8 mouse cellular contexts compared by ENCODE assay signal in genomic region chr10:95940901-95941767, GRCm38 (mm10). TPM values are rescaled to one million over a fixed set of nuclear protein-coding genes. Genes with fewer than 3 reads are reported as not detected.
A peak's percentile ranks its signal among the peaks of the same experiment; 100 is the strongest.
DNase-seq lines count a peak whose midpoint lies in the region; ATAC-seq and TF ChIP-seq lines count a peak whose summit lies in the region.

No protein-coding gene starts in this region.

- H3K27me3 ChIP-seq in heart, embryonic 12.5 days (replicated peaks) = no peaks in the 10 kb centered on the region
- no peaks in the 10 kb centered on the region for H3K27me3 ChIP-seq in heart, embryonic 16.5 days (ENCODE audit: control insufficient read depth, insufficient read depth, low read length)
- H3K27me3 ChIP-seq in liver, postnatal 0 days (ENCODE audit: insufficient read depth, low read length) = no peaks in the 10 kb centered on the region
- H3K27me3 ChIP-seq in stomach, embryonic 14.5 days (ENCODE audit: control insufficient read depth, insufficient read depth, low read length) = no peaks in the 10 kb centered on the region

- H3K9ac ChIP-seq in heart, embryonic 12.5 days = peak overlapping the region; percentile 91
- H3K9ac ChIP-seq in heart, embryonic 16.5 days (ENCODE audit: low read length) = peak overlapping the region; percentile 95
- H3K9ac ChIP-seq in liver, postnatal 0 days (replicated peaks) = peak overlapping the region; percentile 91
- H3K9ac ChIP-seq in stomach, embryonic 14.5 days (replicated peaks; ENCODE audit: low read depth, low read length) = peak overlapping the region; percentile 78

- TF ChIP-seq EP300 in liver, postnatal 0 days (IDR thresholded peaks at IDR 0.05; ENCODE audit: low read depth) = no peak

- peak overlapping the region; percentile 89 for H3K4me3 ChIP-seq in heart, embryonic 12.5 days
- peak overlapping the region; percentile 98 for H3K4me3 ChIP-seq in brown adipose tissue, adult 24 weeks (ENCODE audit: insufficient read depth, low read depth, low read length)
- peak overlapping the region; percentile 94 for H3K4me3 ChIP-seq in heart, embryonic 16.5 days (ENCODE audit: low read length)
- H3K4me3 ChIP-seq in liver, postnatal 0 days (ENCODE audit: low read depth, low read length) = peak overlapping the region; percentile 87
- peak overlapping the region; percentile 87 for H3K4me3 ChIP-seq in stomach, embryonic 14.5 days (ENCODE audit: low read depth, low read length)

- H3K4me2 ChIP-seq in heart, embryonic 12.5 days = peak overlapping the region; percentile 76
- peak overlapping the region; percentile 63 for H3K4me2 ChIP-seq in heart, embryonic 16.5 days (ENCODE audit: low read depth, low read length)
- peak overlapping the region; percentile 92 for H3K4me2 ChIP-seq in liver, postnatal 0 days (ENCODE audit: low read depth, low read length)
- peak overlapping the region; percentile 57 for H3K4me2 ChIP-seq in stomach, embryonic 14.5 days (replicated peaks; ENCODE audit: low read depth, low read length)

- no peaks in the 10 kb centered on the region; the same call in 1 of the 2 replicates for H3K36me3 ChIP-seq in heart, embryonic 12.5 days
- H3K36me3 ChIP-seq in heart, embryonic 16.5 days (ENCODE audit: control insufficient read depth, insufficient read depth) = no peaks in the 10 kb centered on the region
- no peaks in the 10 kb centered on the region for H3K36me3 ChIP-seq in liver, postnatal 0 days (replicated peaks; ENCODE audit: insufficient read depth, low read length)
- no peaks in the 10 kb centered on the region for H3K36me3 ChIP-seq in stomach, embryonic 14.5 days (ENCODE audit: control insufficient read depth, insufficient read depth, low read length)

- peak overlapping the region; percentile 95 for H3K27ac ChIP-seq in heart, embryonic 12.5 days (ENCODE audit: poor library complexity, severe bottlenecking)
- peak overlapping the region; percentile 58; the same call in 1 of the 2 replicates for H3K27ac ChIP-seq in brown adipose tissue, adult 24 weeks (replicated peaks; ENCODE audit: low read depth, low read length)
- peak overlapping the region; percentile 98 for H3K27ac ChIP-seq in heart, embryonic 16.5 days (ENCODE audit: low read length)
- peak overlapping the region; percentile 96 for H3K27ac ChIP-seq in liver, postnatal 0 days (ENCODE audit: low read depth)
- H3K27ac ChIP-seq in stomach, embryonic 14.5 days (ENCODE audit: low read length) = peak overlapping the region; percentile 91

- peak; percentile 89 for ATAC-seq in heart, embryonic 12.5 days (ENCODE audit: insufficient number of reproducible peaks, low FRiP score)
- peak; percentile 78 for ATAC-seq in heart, embryonic 16.5 days (replicated peaks; ENCODE audit: extremely low read depth, insufficient read depth, low FRiP score)
- ATAC-seq in liver, postnatal 0 days = peak; percentile 75
- peak; percentile 80 for ATAC-seq in stomach, embryonic 14.5 days (ENCODE audit: insufficient number of reproducible peaks, insufficient read depth, low FRiP score, low read depth)

- no peaks in the 10 kb centered on the region for H3K9me3 ChIP-seq in heart, embryonic 12.5 days (replicated peaks)
- H3K9me3 ChIP-seq in heart, embryonic 16.5 days (replicated peaks; ENCODE audit: control insufficient read depth, low read length) = no peaks in the 10 kb centered on the region
- H3K9me3 ChIP-seq in liver, postnatal 0 days (ENCODE audit: low read length) = no peaks in the 10 kb centered on the region
- no peaks in the 10 kb centered on the region for H3K9me3 ChIP-seq in stomach, embryonic 14.5 days (ENCODE audit: control insufficient read depth, low read depth, low read length)

- intact Hi-C loops in heart, postnatal 36 days (cut with DNase I) = loop anchor here (2.0 to 5.0 kb wide), 2 partner anchors 30 to 86 kb away; no protein-coding TSS in a partner anchor

- 3% methylated on average over 68 of the region's 69 CpGs for WGBS in heart, embryonic 12.5 days
- WGBS in heart, embryonic 16.5 days = 3% methylated on average over 68 of the region's 69 CpGs
- 6% methylated on average over 34 of the region's 69 CpGs for WGBS in liver, postnatal 0 days (ENCODE audit: insufficient replicate concordance)
- 3% methylated on average over 62 of the region's 69 CpGs for WGBS in stomach, embryonic 14.5 days

- no peak for DNase-seq in heart, postnatal 36 days
- peak; percentile 56 for DNase-seq in CD4-positive, CD25-positive, alpha-beta regulatory T cell, adult 2 months (ENCODE audit: low read depth, low spot score)
- DNase-seq in liver, postnatal 0 days = no peak
- no peak for DNase-seq in gastrocnemius, adult 18-20 months (ENCODE audit: low spot score)

- H3K4me1 ChIP-seq in heart, embryonic 12.5 days (replicated peaks) = peaks cover 16% of the 10 kb centered on the region
- peaks cover 8% of the 10 kb centered on the region; the same call in 1 of the 2 replicates for H3K4me1 ChIP-seq in brown adipose tissue, adult 24 weeks (ENCODE audit: control insufficient read depth, insufficient read depth, insufficient read length, low read length)
- peaks cover 16% of the 10 kb centered on the region for H3K4me1 ChIP-seq in heart, embryonic 16.5 days (ENCODE audit: control insufficient read depth, insufficient read depth, low read length)
- H3K4me1 ChIP-seq in liver, postnatal 0 days (ENCODE audit: insufficient read depth) = peaks cover 21% of the 10 kb centered on the region
- peaks cover 20% of the 10 kb centered on the region; the same call in 1 of the 2 replicates for H3K4me1 ChIP-seq in stomach, embryonic 14.5 days (ENCODE audit: control insufficient read depth, insufficient read depth, low read length)

- no peak for TF ChIP-seq CTCF in liver, postnatal 0 days (IDR thresholded peaks at IDR 0.05; ENCODE audit: low read depth)

RNA-seq across cellular contexts. Expression of gene Eea1, which starts 0.7 kb away (rescaled TPM):
- polyA plus RNA-seq in heart, embryonic 12.5 days (2016; fragmentation: Nextera tagmentation; extraction: Ambion mirVana) = 22.1 and 23.8 TPM in 2 replicates
- 10 to 100 TPM; 31.4 to 36.0 TPM for total RNA-seq in heart, postnatal 36 days (2021)
- polyA plus RNA-seq in brown adipose tissue, adult 24 weeks (2012; ENCODE audit: insufficient read depth, insufficient read length, missing spikeins) = 10.8 and 14.0 TPM in 2 replicates
- 16.2 and 16.8 TPM in 2 replicates for polyA plus RNA-seq in heart, embryonic 16.5 days (2015; fragmentation: Nextera tagmentation; extraction: Ambion mirVana)
- polyA plus RNA-seq in liver, postnatal 0 days (2015; fragmentation: Nextera tagmentation; extraction: Ambion mirVana) = 9.9 and 10.3 TPM in 2 replicates
- 24.0 and 27.8 TPM in 2 replicates for polyA plus RNA-seq in stomach, embryonic 14.5 days (2014; fragmentation: Nextera tagmentation; extraction: Ambion mirVana)
- 10 to 100 TPM; 23.6 to 29.5 TPM for total RNA-seq in gastrocnemius, adult 18-20 months (2021)
